Comparison of ENCODE assay signal across 28 mouse cellular contexts in genomic region chr12:50479784-50480183, GRCm38 (mm10).
DNase-seq lines count a peak whose midpoint lies in the region; ATAC-seq and TF ChIP-seq lines count a peak whose summit lies in the region.
"Had no signal": no experiment of that assay in that cellular context is flagged by ENCODE, and none has a peak within 500 bp of the region (broad histone marks: within the 10 kb centered on the region; RNA-seq: fewer than 3 reads in every experiment).

No protein-coding gene starts in this region.

- H3K4me2 ChIP-seq in midbrain, embryonic 16.5 days (ENCODE audit: low read length): no peak overlapping the region
- H3K4me2 ChIP-seq: heart, embryonic 12.5 days; limb, embryonic 15.5 days; lung, embryonic 14.5 days; neural tube, embryonic 12.5 days had no signal

- H3K4me1 ChIP-seq in midbrain, embryonic 16.5 days (ENCODE audit: control insufficient read depth, insufficient read depth, low read length): 0 out of 2 replicates have a peak, but pooled peaks cover 2% of the 10 kb centered on the region
- H3K4me1 ChIP-seq in midbrain, embryonic 10.5 days: no peaks in the 10 kb centered on the region
- H3K4me1 ChIP-seq in heart, embryonic 10.5 days: peaks cover 5% of the 10 kb centered on the region; the same call in 1 of the 2 replicates
- H3K4me1 ChIP-seq: hindbrain, embryonic 10.5 days; limb, embryonic 15.5 days; megakaryocyte, embryonic 14.5 days; neural tube, embryonic 12.5 days had no signal

- no peaks in the 10 kb centered on the region for H3K9me3 ChIP-seq in midbrain, embryonic 16.5 days (replicated peaks; ENCODE audit: control insufficient read depth, low read length, poor library complexity, severe bottlenecking)
- H3K9me3 ChIP-seq in midbrain, embryonic 10.5 days (replicated peaks): no peaks in the 10 kb centered on the region
- H3K9me3 ChIP-seq in heart, embryonic 10.5 days: no peaks in the 10 kb centered on the region
- H3K9me3 ChIP-seq: heart, embryonic 12.5 days; hindbrain, embryonic 10.5 days; limb, embryonic 15.5 days; megakaryocyte, embryonic 14.5 days; neural tube, embryonic 12.5 days had no signal

- intact Hi-C loops in gastrocnemius, adult 2 months (cut with DNase I): no loop called here

- no peak for TF ChIP-seq CTCF in gastrocnemius, adult 2 months (IDR thresholded peaks at IDR 0.05)

- peak overlapping the region; percentile 5; the same call in 1 of the 2 replicates for H3K4me3 ChIP-seq in gastrocnemius, adult 2 months
- H3K4me3 ChIP-seq in midbrain, embryonic 16.5 days (ENCODE audit: low read depth, low read length): no peak overlapping the region
- H3K4me3 ChIP-seq in midbrain, embryonic 10.5 days: no peak overlapping the region
- no peak overlapping the region for H3K4me3 ChIP-seq in heart, embryonic 10.5 days
- H3K4me3 ChIP-seq: heart, embryonic 12.5 days; hindbrain, embryonic 10.5 days; left cerebral cortex, adult 2 months; limb, embryonic 15.5 days; megakaryocyte, embryonic 14.5 days; neural tube, embryonic 12.5 days had no signal

- peak; percentile 28; the same call in 1 of the 2 replicates for ATAC-seq in midbrain, embryonic 16.5 days
- ATAC-seq: inflammation-experienced regulatory T-cells, adult 6 months had no signal

- no peak overlapping the region for H3K9ac ChIP-seq in midbrain, embryonic 16.5 days (ENCODE audit: low read depth, low read length)
- H3K9ac ChIP-seq: heart, embryonic 12.5 days; limb, embryonic 15.5 days; liver, embryonic 14.5 days; lung, embryonic 14.5 days; neural tube, embryonic 12.5 days had no signal

- peak; percentile 16 to 66 for DNase-seq in adrenal gland, adult (ENCODE audit: inconsistent age in 2 of 2, low spot score in 1 of 2)
- no peak for DNase-seq in adrenal gland, postnatal 4 days (ENCODE audit: low spot score in 2 of 2)
- no peak for DNase-seq in gastrocnemius, adult 2 months
- DNase-seq in gastrocnemius, postnatal 10 days: no peak
- no peak for DNase-seq in midbrain, embryonic 10.5 days (ENCODE audit: low spot score)
- DNase-seq in heart, embryonic 10.5 days (ENCODE audit: low spot score): no peak
- no peak for DNase-seq in urinary bladder, adult 2 months (ENCODE audit: low spot score)
- DNase-seq: cerebellum, adult 18-20 months; cerebellum, postnatal 14 days; gastrocnemius, postnatal 14 days; heart, adult 11 months; heart, postnatal 10 days; kidney, adult 18-20 months; kidney, postnatal 4 days; layer of hippocampus, adult 9-11 months; lung, embryonic 14.5 days; lung, postnatal 36 days; thymus, adult 18-20 months; thymus, postnatal 4 days had no signal

- no peaks in the 10 kb centered on the region for H3K36me3 ChIP-seq in midbrain, embryonic 16.5 days (ENCODE audit: control insufficient read depth, insufficient read depth, low read length)
- H3K36me3 ChIP-seq in midbrain, embryonic 10.5 days: no peaks in the 10 kb centered on the region
- H3K36me3 ChIP-seq in heart, embryonic 10.5 days: no peaks in the 10 kb centered on the region
- H3K36me3 ChIP-seq: heart, embryonic 12.5 days; hindbrain, embryonic 10.5 days; limb, embryonic 15.5 days; neural tube, embryonic 12.5 days had no signal

- no peak overlapping the region for H3K27ac ChIP-seq in gastrocnemius, adult 2 months
- no peak overlapping the region for H3K27ac ChIP-seq in midbrain, embryonic 16.5 days (ENCODE audit: low read length)
- H3K27ac ChIP-seq in midbrain, embryonic 10.5 days (replicated peaks): no peak overlapping the region
- no peak overlapping the region for H3K27ac ChIP-seq in heart, embryonic 10.5 days
- H3K27ac ChIP-seq: hindbrain, embryonic 10.5 days; left cerebral cortex, adult 2 months; limb, embryonic 15.5 days; liver, embryonic 14.5 days; neural tube, embryonic 12.5 days had no signal

- no peaks in the 10 kb centered on the region for H3K27me3 ChIP-seq in midbrain, embryonic 16.5 days (ENCODE audit: control insufficient read depth, insufficient read depth, low read depth, low read length)
- no peaks in the 10 kb centered on the region for H3K27me3 ChIP-seq in midbrain, embryonic 10.5 days (ENCODE audit: low read depth, poor library complexity, severe bottlenecking)
- no peaks in the 10 kb centered on the region for H3K27me3 ChIP-seq in heart, embryonic 10.5 days (ENCODE audit: insufficient read depth, poor library complexity, severe bottlenecking)
- H3K27me3 ChIP-seq: heart, embryonic 12.5 days; limb, embryonic 15.5 days; megakaryocyte, embryonic 14.5 days; neural tube, embryonic 12.5 days had no signal

- WGBS in midbrain, embryonic 16.5 days: 63% methylated on average over 7 of the region's 7 CpGs
- WGBS in midbrain, embryonic 10.5 days: 89% methylated on average over 7 of the region's 7 CpGs
- 88% methylated on average over 7 of the region's 7 CpGs for WGBS in heart, embryonic 10.5 days

Comparison
In these comparisons a context has a peak if more than half of its experiments do, and no peak if none do; other contexts are left out.
1. DNase-seq: peak in adrenal gland, adult (2 of 2); none in adrenal gland, postnatal 4 days (0 of 2), gastrocnemius, adult 2 months (single experiment), gastrocnemius, postnatal 10 days (single experiment), midbrain, embryonic 10.5 days (single experiment), heart, embryonic 10.5 days (single experiment) and urinary bladder, adult 2 months (single experiment).